Mouse (Mus musculus) ovary, adult 18-20 months (tissue): ENCODE measurements around the gene Gm9117.
"Not testable (repeated sequence)": the region's sequence is repeated elsewhere in the genome, so short reads cannot be mapped to it uniquely, and the experiment has no call there.

Experiments
- DNase-seq: peaks from one replicate; pipeline ENCODE4 v3.0.0; 2022; ENCODE audit warnings: low spot score, mixed read lengths

Gene Gm9117

DNA sequence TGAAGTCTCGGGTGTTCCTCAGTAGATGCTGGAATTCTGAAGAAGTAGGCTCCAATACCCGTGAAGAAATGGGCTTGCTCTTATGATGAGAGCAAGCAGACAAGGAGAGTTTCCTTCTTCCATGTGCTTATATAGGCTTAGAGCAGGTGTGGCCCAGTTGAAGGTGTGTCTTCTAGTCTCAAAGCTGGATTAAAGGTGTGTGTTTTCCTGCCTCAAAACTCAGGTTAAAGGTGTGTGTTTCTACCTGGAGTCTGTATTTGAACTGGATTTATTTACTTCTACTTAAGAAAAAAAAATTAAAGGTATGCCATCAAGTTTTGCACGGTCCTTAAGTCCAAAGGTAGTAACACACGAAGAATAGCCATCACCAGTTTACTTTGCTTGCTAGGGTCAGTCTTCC, at the start of gene Gm9117:
Gene Gm9117, minus strand, starts transcription at position 101 of the 400 bp plus-strand sequence.
- DNase-seq: not testable (repeated sequence)

DNA sequence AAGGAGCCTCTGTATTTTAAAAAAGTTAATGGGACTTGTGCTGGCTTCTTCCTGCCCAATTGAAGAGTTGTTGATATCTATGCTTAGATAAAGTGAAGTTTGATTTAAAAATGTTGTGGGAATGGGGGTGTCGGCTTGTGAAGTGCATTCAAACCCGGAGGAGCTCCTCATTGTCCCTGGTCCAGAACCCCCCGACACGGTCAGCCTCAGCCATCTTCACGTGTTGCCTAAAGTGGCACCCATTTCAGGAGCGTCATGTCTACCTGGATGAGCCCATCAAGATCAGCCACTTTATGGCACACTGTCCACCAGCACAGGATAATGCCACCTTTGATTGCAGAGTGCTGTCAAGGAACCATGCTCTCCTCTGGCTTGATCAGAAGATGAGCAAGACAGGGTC, 25.6 kb upstream of the Gm9117 start:
- not testable (repeated sequence) for DNase-seq

- DNase-seq: not testable (repeated sequence)
Observed at GRCm38 (mm10) chr3:93961214-93961613, 17.9 kb upstream of the Gm9117 start, which contains the start of gene Tdpoz5. TSS of gene Tdpoz5 (minus strand) at chr3:93961314.

GRCm38 (mm10) chr3:93938386-93938785, 5.0 kb downstream of the Gm9117 start:
- not testable (repeated sequence) for DNase-seq
